Mouse (Mus musculus) adrenal gland, adult (tissue): ENCODE measurements around the gene Aip.

ENCODE experiments used
- DNase-seq, 2 experiments: peaks; one replicate each; pipeline ENCODE4 v3.0.0; 2022 to 2023; ENCODE audit warnings: low spot score in 1 of 2; ENCODE audit not compliant: inconsistent age in 2 of 2

The Aip gene

DNA sequence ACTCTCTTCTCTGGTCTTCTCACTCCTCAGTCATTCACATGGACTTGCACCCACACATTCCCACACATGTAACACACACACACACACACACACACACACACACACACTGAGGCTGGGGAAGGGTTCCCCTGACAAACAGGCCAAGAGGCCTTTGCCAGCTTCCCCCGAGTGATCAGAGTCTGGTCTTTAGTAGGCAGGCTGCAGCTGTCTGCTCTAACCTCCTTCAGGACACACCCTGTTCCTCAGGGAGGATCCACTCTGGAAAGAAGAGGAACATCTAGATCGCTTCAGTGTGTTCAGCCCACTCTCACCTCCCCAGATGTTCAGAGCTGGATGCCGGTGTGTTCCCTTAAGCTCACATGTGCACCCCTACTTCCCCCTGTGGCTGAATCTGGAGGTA is 31.3 kb downstream of the Aip start:
- DNase-seq: no peak

DNA sequence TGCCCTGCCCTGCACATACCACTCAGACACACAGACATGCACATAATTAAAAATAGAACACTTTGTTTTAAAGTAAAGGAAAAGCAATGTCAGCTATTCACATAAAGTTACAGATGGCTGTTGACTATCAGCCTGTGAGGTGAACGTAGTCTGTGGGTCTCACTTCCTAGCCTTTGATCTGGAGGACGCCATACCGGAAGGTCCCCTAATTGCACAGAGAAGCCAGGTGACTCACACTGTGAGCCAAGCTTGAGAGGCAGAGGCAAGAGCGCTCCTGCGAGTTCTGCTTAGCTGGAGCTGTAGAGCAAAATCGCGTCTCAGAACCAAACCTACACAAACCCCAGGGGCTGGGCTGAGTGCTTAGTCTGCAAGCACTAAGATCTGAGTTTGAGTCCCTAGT is 31.9 kb downstream of the Aip start:
- no peak for DNase-seq

DNA sequence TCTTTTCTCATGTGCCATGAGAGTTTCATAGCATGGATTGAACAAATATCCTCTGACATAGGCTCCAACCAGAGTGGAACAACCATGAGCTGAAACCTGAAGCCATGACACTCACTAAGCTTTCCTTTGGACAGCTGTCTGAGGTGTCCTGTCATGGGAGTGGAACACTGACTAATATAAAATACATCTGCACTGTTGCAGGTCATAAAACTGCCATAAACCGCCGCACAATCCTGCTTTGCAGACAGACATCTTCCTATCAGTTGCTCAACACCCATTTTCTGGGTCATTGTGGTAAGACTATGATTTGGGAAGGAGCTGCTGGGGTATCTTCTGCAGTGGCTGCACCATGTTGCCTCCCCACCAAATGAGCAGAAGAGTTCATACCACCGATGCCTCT is 32.9 kb downstream of the Aip start:
- no peak for DNase-seq

DNA sequence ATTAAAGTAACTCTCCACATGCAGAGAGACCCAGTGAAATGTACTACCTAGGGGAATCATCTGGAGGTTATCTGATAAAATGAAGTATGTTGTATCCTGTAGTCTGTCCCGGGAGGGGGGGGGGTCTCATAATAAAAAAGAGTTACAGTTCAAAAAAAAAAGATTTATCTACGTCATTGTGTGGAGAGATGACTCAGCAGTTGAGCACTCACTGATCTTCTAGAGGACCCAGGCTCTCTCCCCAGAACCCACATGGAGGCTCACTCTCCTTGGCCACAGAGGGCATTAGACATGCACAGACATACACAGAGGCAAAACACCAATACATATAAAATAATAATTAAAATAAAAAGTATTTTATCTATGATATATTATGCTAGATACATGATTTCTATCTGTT is 34.3 kb downstream of the Aip start:
- no peak for DNase-seq

DNA sequence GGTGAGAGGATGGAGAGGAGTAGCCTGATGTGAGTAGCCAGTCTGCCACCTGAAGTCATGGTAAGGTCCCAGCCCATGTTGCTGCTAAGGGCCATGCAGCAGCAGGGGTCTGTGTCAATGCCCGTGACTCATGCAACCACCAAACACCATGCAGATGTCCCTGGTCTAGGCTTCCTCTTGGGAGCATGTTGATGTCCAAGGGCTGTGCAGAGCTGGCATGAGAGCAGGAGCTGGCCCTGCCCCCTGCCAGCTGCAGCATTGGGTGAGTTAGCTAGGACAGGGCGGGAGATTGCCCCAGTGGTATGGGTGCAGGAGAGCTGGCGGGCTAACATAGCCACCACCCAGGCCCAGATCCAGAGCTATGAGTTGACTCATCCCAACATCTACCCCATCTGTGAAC is 35.2 kb downstream of the Aip start:
- DNase-seq: no peak

DNA sequence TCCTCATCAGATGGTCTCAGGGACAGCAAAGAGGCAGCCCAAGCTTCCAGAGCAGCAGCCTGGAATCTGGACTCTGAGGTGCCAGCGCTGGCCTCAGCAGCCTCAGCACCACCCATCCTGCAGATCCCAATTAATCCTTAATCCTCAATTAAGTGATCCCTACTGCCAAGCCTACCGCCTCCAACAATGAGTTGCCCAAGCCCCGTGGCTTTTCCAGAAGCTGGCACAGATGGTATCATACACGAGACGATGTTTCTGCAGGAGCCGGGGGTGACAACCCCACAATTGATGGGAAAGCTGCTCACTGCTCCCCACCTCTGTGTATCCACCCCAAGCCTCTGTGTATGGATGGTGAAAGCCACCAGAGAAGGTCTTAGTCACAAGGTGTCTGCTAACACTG is 36.5 kb downstream of the Aip start:
- no peak for DNase-seq

DNA sequence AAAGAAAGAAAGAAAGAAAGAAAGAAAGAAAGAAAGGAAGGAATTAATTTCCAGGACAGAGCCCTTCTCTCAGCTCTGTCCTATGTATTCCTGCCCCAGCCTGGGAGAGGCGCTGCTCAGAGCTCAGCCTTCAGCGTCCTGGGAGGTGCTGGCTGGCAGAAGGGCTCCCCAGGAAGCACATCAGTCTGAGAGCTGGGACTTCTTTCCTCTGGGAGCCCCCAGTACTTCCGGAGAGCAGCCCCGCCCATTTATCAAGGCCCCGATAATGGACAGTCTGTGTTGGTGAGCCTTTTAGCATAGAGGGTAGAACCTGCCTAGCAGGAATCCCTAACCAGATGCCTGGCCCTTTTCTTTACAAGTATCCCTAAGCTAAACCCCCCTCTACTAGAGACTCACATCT is 37.5 kb downstream of the Aip start:
- no peak for DNase-seq

DNA sequence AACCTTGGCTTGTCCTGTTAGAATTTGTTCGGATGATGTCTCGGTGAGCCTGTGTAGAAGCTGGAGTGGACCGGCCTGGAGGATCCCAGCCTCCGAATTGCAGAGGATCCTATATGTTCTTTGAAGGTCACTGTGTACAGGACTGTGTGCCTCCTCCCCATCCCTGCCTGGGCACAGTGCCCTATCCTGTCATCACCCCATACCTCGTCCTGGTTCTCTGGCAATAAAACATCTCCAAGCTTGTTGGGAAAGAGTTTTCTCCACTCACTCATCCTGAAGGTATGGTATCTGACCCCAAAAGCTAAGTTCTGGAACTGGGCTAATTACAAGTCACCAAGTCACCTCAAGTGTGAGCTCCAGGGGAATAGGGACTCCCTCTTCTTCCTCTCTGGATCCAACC is 38.6 kb downstream of the Aip start:
- peak; percentile 31 for DNase-seq

DNA sequence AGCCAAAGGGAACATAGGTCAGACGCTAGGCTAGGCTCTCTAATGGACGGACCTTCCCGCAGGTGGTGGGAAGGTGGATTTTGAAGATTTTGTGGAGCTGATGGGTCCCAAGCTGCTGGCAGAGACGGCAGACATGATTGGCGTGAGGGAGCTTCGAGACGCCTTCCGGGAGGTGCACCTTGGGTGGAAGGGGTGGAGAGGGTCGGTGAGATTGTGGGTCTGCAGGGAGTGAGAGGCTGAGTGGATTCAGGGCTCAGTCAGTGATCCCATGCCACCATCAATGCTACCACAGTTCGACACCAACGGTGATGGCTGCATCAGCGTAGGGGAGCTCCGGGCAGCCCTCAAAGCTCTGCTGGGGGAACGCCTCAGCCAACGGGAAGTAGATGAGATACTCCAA is 39.5 kb downstream of the Aip start:
- DNase-seq: peak in 1 of 2 experiments; percentile 2

DNA sequence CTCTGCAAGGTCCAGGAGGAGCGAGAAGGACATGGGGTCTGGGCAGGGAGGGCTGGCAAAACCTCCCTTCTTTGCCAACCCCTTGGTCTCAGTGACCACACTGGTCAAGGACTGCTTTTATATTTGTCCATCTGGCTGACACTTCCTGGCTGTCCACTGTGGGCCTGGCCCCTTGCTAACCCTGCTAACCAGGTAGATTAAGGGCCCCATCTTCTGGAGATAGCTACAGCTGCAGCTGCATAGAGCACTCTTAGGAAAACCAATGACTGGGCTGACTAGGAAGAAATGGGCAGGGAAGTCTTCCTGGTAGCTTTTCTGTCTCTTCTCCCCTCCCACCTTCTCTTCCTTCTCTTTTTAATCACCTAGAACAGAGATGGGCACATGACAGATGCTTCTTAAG is 40.7 kb downstream of the Aip start:
- peak in 1 of 2 experiments; percentile 56 for DNase-seq

DNA sequence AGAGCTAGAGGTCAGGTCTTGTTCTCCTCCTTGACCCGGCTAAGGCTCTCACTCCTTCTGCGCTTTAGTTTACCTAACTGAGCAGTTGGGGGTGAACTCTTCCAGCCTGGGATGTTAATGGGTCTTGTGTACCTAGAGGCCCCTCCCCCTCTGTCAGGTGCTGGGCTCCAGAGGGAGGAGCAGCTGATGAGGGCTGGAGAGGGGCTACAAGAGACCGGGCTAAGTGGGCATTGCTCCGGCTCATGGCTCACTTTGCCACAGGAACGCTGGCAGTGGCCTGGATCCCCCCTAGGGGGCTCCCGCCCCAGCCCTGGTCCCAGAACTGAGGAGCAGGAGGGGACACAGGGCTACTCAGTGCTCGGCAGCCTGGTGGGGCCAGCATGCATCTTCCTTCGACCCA is 41.8 kb downstream of the Aip start:
- peak in 1 of 2 experiments; percentile 23 for DNase-seq

DNA sequence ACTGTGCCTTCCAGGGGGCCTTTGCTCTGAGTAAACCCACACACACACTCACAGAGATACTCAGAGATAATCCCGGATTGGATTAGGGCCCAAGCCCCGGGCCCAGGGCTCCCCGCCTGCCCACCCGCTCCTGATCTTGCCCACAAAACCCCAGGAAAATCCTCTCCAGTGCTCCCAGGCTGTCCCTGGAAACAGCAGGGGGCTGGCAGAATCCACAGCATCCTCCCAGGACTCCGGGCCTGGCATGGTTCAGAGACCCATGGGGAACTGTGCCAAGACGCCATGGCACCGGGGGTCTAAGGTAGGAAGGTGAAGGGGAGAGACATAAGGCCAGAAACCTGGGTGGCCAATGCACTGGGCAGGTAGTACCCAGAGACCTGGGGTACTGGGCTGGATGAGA is 42.3 kb downstream of the Aip start:
- no peak for DNase-seq

DNA sequence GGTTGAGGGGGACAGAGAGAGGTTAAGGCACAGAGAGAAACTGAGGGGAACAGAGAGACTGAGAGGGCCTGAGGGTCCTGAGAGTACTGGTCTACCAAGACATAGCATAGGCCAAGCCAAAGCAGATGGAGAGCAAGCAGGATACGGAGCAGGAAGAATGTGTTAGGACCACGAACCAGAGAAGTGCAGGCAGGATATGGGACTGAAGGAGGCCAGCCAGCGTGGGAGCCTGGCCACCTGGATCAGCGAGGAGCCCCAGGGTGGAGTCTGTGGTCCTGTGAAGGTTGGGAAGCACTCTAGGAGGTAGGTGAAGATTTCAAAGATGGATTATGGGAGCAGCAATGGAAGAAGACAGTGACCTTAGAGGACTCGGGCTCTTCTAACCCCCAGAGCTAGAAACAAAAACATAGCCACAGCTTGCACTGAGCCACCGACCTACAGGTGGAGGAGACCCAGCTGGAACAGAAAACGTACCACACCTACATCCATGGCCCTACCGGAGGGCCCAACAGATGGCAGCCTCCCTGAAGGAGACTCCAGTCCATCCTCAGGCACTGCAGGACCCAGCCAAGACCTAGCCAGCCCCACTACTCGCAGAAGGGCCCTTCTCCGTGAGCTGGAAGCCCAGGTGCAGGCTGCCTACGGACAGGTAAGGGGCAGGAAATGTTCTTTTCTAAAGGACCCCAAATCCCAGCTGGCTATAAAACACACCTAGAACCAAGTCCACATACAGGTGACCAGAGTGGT is 43.3 kb downstream of the Aip start:
- no peak for DNase-seq

DNA sequence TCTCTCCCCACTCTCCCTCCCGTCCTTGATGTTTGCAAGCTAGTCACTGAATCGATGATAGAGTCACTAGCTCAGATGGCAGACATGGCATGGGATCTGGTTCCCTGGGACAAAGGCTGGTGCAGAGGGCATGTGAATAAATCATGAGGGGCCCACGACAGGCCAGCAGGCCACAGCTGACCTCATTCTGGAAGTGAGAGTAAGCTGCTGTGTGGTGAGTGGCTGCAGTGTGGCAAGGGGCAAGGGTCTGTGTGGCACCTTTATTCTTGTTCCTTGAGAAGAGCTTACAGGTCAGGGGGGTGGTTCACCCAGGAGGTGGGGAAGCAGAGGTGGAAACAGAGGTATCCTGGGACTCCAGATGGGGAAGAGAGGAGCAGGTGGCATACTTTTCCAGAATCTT is 44.3 kb downstream of the Aip start, which contains the start of gene Cabp2:
Gene Cabp2, plus strand, starts transcription at position 185 of the 400 bp plus-strand sequence.
- no peak for DNase-seq

DNA sequence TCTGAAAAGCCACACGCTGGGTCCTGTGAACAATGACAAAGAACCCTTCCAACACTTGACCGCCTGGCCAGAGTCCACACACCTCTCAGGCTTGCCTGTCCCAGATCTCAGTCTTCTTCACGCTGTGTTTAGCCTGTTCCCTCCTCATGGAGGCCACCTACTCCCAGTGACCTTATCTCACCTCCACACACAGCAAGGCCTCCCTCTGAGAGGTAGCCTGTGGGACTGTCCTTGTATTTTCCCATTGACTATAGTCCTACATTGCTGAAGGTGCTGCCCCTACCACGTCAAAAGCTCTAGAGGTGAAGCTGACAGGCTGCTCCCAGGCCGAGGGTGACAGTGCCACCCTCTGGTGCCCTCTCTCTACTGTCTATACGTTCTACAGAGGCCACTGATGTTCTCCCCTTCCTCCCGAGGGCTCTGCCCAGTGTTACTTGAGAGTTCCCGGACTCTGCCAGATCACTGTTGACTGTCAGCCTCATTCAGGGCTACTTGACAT is 45.1 kb downstream of the Aip start:
- DNase-seq: peak; percentile 3 to 34

DNA sequence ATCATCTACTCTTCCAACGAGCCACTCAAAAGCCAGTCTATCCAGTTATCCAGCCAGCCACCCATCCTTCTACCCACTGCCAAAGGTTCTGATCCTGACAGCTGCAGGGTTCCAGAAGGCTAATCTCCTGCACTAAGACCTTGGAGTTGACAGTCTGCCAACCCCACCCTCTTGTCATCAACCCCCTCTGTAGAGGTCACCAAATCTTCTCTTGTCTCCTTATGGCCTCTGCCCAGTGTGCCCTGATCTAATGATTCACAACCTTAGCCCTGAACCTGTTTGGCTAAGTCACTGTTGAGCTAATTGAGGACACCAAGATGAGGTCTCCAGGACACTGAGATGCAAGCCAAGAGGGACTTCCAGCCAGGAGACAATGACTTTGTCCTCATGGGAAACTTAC is 46.1 kb downstream of the Aip start:
- peak; percentile 27 to 51 for DNase-seq

DNA sequence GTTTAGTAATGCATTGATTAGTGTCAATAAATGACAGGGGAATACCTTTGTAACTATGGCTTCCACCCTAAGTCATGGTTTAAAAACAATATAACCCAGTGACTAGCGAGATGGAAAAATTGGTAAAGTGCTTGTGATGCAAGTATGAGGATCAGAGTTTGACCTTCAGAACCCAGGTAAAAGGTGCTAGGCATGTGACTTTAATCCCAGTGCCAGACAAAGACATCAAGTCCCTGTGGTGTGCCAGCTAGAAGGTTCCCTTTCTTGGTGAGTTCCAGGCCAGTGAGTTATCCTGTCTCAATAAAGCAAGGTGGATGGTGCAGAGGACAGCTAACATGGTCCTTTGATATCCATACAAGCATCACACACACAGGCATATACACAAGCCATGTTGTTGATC is 50.1 kb downstream of the Aip start:
- DNase-seq: no peak

DNA sequence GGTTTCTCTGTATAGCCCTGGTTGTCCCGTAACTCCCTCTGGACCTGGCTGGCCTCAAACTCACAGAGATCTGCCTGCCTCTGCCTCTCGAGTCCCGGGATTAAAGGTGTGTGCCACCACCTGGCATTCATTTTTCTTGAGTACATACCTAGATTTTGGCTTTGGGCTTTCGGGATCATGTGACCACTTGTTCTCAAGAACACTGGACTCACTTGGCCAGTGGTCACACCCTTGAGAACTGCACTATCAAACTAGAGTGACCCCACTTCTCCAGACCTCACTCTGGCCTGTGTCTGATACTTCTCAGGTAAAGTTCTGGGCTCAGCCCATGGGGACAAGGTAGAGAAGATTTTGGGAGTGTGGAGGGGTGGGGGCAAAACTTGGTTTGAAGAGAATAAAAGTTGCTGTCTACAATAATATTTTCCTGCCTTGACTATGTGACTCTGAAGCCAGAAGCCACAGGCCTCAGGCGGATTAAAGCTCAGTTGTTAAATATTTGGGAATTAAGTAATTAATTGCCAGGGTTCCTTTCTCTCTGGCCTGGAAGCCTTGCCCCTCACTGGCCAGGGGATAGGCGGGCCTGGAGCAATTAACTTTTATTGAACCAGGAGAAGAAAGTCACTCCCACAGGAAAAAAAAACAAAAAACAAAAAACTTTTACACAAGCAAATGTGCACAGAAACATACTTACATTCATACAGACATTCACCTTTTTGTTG is 52.8 kb downstream of the Aip start:
- DNase-seq: no peak

DNA sequence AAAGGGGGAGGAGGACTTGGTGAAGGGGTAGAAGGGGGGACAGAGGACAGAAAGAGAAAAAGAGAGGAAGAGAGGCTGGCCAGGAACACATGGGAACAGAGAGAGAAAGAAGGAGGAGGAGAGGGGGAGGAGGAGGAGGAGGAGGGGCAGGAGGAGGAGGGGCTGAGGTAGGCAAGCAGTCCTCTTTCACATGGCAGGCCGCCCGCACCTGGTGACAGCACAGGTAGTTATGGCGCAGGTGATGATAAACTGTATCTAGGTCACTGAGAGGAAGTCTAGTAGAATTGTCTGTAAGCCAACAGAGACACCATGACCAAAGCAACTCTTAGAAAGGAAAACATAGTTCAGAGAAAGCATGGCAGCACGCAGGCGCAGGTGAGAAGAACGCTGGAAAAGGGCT is 54.3 kb downstream of the Aip start:
- no peak for DNase-seq

DNA sequence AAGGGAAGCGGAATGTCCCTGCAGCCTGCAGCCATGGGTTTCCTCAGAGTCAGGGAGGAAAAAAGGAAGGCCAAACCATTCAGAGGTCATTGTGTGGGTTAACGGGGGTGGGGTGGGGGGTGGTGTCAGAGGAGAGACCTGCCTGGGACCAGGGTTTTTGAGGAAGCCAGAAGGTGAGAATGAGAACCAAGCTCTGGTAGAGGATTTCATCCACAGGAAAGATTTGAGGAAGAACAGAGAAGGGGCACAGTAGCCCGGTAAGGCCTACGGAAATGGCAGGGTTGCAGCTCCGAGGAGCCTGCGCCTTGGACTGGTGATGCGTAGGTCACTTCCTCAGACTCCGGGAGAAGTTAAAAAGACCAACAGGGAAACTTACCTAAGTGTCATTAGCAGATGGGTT is 54.9 kb downstream of the Aip start:
- no peak for DNase-seq

DNA sequence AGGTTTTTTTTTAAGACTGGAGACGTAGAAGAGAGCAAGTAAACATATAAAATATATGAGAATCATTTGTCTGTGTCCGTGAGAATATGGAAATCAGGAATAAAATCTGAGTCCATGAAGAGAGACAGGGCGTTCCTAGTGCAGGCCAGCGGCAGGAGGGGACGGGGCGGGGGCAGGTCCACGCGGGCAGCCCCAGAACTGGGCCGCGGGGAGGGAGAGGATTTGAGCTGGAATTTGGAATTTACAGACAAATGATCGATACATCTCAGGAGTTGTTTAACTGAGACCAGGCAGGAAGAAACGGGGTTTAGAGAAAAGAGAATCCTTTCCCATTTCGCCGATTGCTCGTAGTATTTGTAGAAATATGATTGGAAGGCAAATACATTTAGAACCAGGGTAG is 55.3 kb downstream of the Aip start:
- DNase-seq: no peak

DNA sequence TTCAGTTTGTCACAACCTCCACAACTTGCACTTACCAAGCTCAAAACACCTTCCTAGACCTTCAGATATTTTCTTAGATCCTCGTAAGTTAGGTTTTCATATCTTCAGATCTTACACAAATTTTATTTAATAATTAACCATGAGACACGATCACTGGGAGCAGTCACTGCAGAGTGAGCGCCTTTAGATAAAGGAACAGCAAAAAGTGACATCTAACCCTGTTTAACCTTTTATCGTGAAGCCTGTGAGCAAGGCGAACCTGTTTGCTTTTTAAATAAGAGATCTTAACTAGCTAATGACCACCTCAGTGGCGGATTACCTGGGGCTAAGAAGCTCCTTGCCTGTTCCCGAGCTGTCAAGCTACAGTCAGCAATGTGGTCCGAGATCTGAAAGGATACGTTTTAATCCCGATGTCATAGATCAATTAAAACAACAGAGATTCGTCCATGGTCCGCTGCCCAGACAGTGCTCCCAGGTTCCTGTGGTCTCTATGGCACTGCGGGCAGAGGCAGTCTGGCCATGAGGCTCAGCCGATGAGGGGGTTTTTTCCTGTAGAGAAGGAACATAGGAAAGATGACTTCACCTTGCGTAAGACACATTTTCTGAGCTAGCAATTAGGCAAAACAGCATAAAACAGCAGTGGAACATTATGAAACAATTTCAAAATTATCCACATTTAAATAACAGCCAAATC is 56.8 kb downstream of the Aip start:
- no peak for DNase-seq
